Mouse (Mus musculus) left cerebral cortex, adult 11 months (tissue): ENCODE data around the gene Slc27a5.

Experiments used
- DNase-seq: peaks from one replicate; pipeline ENCODE4 v3.0.0; 2022; ENCODE audit warnings: low spot score

Slc27a5 gene

GRCm38 (mm10) chr7:13023928-13024731 is 26.1 kb upstream of the Slc27a5 start:
- DNase-seq: peak; percentile 92

- no peak for DNase-seq
Observed at GRCm38 (mm10) chr7:13022773-13023535, 25.0 kb upstream of the Slc27a5 start.

GRCm38 (mm10) chr7:13015217-13015616 is 17.2 kb upstream of the Slc27a5 start:
- DNase-seq: no peak

- no peak for DNase-seq
Observed at GRCm38 (mm10) chr7:13014275-13014839, 16.4 kb upstream of the Slc27a5 start.

GRCm38 (mm10) chr7:13013671-13014070 is 15.7 kb upstream of the Slc27a5 start:
- DNase-seq: no peak

GRCm38 (mm10) chr7:13010005-13010908 is 12.3 kb upstream of the Slc27a5 start, which contains the start of gene Zbtb45:
TSS of gene Zbtb45 (minus strand) at chr7:13010034.
- DNase-seq: no peak

- DNase-seq: peak; percentile 91
Observed at GRCm38 (mm10) chr7:13009143-13010004, 11.4 kb upstream of the Slc27a5 start.

GRCm38 (mm10) chr7:13007341-13008092 is 9.5 kb upstream of the Slc27a5 start:
- no peak for DNase-seq

- DNase-seq: no peak
Observed at GRCm38 (mm10) chr7:13006531-13006930, 8.5 kb upstream of the Slc27a5 start.

- DNase-seq: no peak
Observed at GRCm38 (mm10) chr7:13006011-13006410, 8.0 kb upstream of the Slc27a5 start.

- no peak for DNase-seq
Observed at GRCm38 (mm10) chr7:13003380-13003779, 5.4 kb upstream of the Slc27a5 start.

GRCm38 (mm10) chr7:13001584-13001983 is 3.6 kb upstream of the Slc27a5 start:
- DNase-seq: no peak

- no peak for DNase-seq
Observed at GRCm38 (mm10) chr7:12998851-12999250, 859 bp upstream of the Slc27a5 start, which contains the start of gene Trim28. TSS of gene Trim28 (plus strand) at chr7:12999114.

GRCm38 (mm10) chr7:12997230-12997629 is 762 bp downstream of the Slc27a5 start:
- no peak for DNase-seq

- no peak for DNase-seq
Observed at GRCm38 (mm10) chr7:12995862-12996261, 2.1 kb downstream of the Slc27a5 start.

GRCm38 (mm10) chr7:12993148-12993547 is 4.8 kb downstream of the Slc27a5 start:
- no peak for DNase-seq

GRCm38 (mm10) chr7:12992222-12992621 is 5.8 kb downstream of the Slc27a5 start:
- DNase-seq: no peak

- DNase-seq: no peak
Observed at GRCm38 (mm10) chr7:12987409-12988189, 10.4 kb downstream of the Slc27a5 start.

GRCm38 (mm10) chr7:12986906-12987305 is 11.1 kb downstream of the Slc27a5 start:
- DNase-seq: no peak
